Mouse (Mus musculus) liver, postnatal 0 days (tissue): Measurements from ENCODE around the gene Slc22a14. TPM values are rescaled to one million over a fixed set of nuclear protein-coding genes. Genes with fewer than 3 reads are reported as not detected.

Experiments used
- ATAC-seq: fragments of 200-750 bp; cut with Nextera tagmentation; 2 replicates; pipeline ENCODE4 v1.8.0; 2017; ENCODE audit warnings: mild to moderate bottlenecking, moderate library complexity
- DNase-seq: peaks from one replicate; pipeline ENCODE4 v3.0.0-alpha.2; 2016
- H3K27ac ChIP-seq: fragments of 300-500 bp; sonication (generic); 2 replicates; pipeline ENCODE4 v1.5.1; 2014; ENCODE audit warnings: antibody characterized with exemption, moderate library complexity, mild to moderate bottlenecking, low read depth
- H3K27me3 ChIP-seq: fragments of 300-500 bp; sonication (generic); 2 replicates; pipeline ENCODE4 v1.6.1; 2014; ENCODE audit warnings: low read length, control low read depth, mixed read lengths; ENCODE audit not compliant: insufficient read depth
- H3K36me3 ChIP-seq: fragments of 300-500 bp; sonication (generic); replicated peaks from 2 replicates; pipeline ENCODE4 v1.6.1; 2014; ENCODE audit warnings: mild to moderate bottlenecking, control low read depth, low read length, moderate library complexity, mixed read lengths; ENCODE audit not compliant: insufficient read depth
- H3K4me1 ChIP-seq: fragments of 300-500 bp; sonication (generic); 2 replicates; pipeline ENCODE4 v1.6.1; 2014; ENCODE audit warnings: antibody characterized with exemption, mild to moderate bottlenecking, control low read depth; ENCODE audit not compliant: insufficient read depth
- H3K4me2 ChIP-seq: fragments of 300-500 bp; sonication (generic); 2 replicates; pipeline ENCODE4 v1.6.1; 2014; ENCODE audit warnings: low read depth, mild to moderate bottlenecking, low read length, moderate library complexity, mixed read lengths
- H3K4me3 ChIP-seq: fragments of 300-500 bp; sonication (generic); 2 replicates; pipeline ENCODE4 v1.5.1; 2014; ENCODE audit warnings: low read depth, low read length
- H3K9ac ChIP-seq: fragments of 300-500 bp; sonication (generic); replicated peaks from 2 replicates; pipeline ENCODE4 v1.6.1; 2014; ENCODE audit warnings: mild to moderate bottlenecking, moderate library complexity
- H3K9me3 ChIP-seq: fragments of 300-500 bp; sonication (generic); 2 replicates; pipeline ENCODE4 v1.6.1; 2016; ENCODE audit warnings: mild to moderate bottlenecking, control low read depth, low read length, mixed read lengths
- CTCF ChIP-seq: sonication (generic); IDR thresholded peaks from 2 replicates; pipeline ENCODE4 v1.5.1; 2016; ENCODE audit warnings: antibody characterized with exemption, low read depth
- EP300 ChIP-seq: IDR thresholded peaks from 2 replicates; pipeline ENCODE4 v1.6.1; 2016; ENCODE audit warnings: antibody characterized with exemption, low read depth, mild to moderate bottlenecking
- WGBS: fragments of 180-500 bp; shearing (Covaris S2); extraction: QIAGEN DNeasy Blood & Tissue Kit; methylation state at CpG from one replicate; pipeline ENCODE4 v1.1.7; 2014; ENCODE audit not compliant: insufficient replicate concordance; 5-methylcytosine and 5-hydroxymethylcytosine counted together
- polyA plus RNA-seq: library from polyadenylated mRNA; unstranded; fragments of >200 nt; fragmentation: Nextera tagmentation; extraction: Ambion mirVana; gene quantifications from 2 replicates; pipeline ENCODE4 v1.2.1, GENCODE M21; 2015

Gene Slc22a14
- polyA plus RNA-seq, 1 experiment from 2014 or later: not detected

GRCm38 (mm10) chr9:119352060-119352459, 13.3 kb downstream of the Slc22a14 start:
- peak; percentile 90 for DNase-seq
- TF ChIP-seq EP300 (no peak), CTCF (peak; percentile 94)
- peak; percentile 79 for ATAC-seq
- Histone ChIP-seq H3K36me3 (peaks cover 22% of the 10 kb centered on the region), H3K9me3 (no peaks in the 10 kb centered on the region), H3K4me3 (no peak overlapping the region), H3K27me3 (no peaks in the 10 kb centered on the region), H3K9ac (no peak overlapping the region), H3K4me2 (no peak overlapping the region), H3K27ac (no peak overlapping the region), H3K4me1 (no peaks in the 10 kb centered on the region)
- 14% methylated on average over 4 of the region's 4 CpGs for WGBS

DNA sequence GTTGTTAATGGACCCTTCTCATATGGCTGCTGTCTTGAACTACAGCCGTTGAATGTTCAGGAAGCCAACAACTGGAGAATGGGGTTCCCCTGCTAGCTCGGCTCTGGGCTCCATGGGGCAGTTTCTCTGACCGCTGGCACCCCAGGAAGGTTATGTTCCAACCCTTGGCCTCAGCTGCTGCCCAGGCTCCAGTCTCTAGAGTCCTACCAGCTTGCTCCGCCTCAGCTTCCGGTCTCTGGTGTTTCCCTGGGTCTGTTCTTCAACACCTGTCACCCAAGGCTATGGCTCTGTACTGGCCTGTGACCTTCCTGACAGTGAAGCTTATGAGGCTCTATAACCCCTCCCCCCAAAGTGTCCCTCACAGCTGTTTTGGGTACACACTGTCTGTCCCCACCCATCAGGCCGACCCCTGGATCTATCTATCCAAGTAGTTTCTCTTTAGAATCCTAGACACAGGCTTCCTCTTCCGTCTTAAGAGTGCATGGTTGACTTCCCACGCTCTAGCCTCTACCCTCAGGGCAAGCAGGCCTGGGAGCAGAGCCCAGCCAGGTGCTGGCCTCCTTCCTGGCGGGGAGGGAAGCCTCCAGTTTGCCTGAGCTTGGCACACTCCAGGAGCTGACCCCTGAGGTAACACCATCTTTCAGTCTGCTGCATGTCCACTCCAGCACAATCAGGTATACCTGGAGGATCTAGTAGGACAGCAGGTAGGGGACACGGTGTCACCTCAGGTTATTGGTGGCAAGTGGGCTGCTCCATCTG, 14.2 kb downstream of the Slc22a14 start:
- Histone ChIP-seq H3K4me2 (no peak overlapping the region), H3K9me3 (no peaks in the 10 kb centered on the region), H3K9ac (no peak overlapping the region), H3K36me3 (peaks cover 28% of the 10 kb centered on the region), H3K4me3 (no peak overlapping the region), H3K4me1 (no peaks in the 10 kb centered on the region), H3K27me3 (no peaks in the 10 kb centered on the region), H3K27ac (0 out of 2 replicates have a peak overlapping the region, but pooled peaks have one; percentile 51)
- no peak for DNase-seq
- no peak for ATAC-seq
- TF ChIP-seq CTCF (no peak), EP300 (no peak)
- 86% methylated on average over 10 of the region's 10 CpGs for WGBS

DNA sequence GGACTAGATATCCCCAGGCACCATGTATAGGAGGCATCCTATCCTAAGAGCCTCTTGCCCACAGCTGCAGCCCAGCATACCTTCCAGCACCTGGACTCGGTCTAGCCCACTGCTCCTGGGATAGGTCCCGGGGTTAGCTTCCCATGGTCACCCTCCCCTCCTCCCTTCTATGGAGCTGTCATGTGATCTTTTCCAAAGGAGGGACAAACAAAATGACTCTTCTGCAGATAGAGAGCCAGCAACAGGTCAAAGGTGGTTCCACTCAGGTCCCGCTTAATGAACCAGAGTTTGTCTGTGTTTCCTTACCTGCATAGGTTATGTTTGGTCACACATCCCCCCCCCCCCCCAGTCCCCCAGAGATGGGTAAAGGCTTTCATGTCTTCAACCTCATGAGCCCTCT, 14.8 kb downstream of the Slc22a14 start:
- no peak overlapping the region for H3K4me2 ChIP-seq
- H3K27ac ChIP-seq: 0 out of 2 replicates have a peak overlapping the region, but pooled peaks have one; percentile 51
- H3K9ac ChIP-seq: no peak overlapping the region
- no peaks in the 10 kb centered on the region for H3K4me1 ChIP-seq
- TF ChIP-seq CTCF (no peak), EP300 (no peak)
- H3K4me3 ChIP-seq: no peak overlapping the region
- peak; percentile 38; the same call in 1 of the 2 replicates for ATAC-seq
- no peaks in the 10 kb centered on the region for H3K27me3 ChIP-seq
- peaks cover 33% of the 10 kb centered on the region for H3K36me3 ChIP-seq
- no peaks in the 10 kb centered on the region for H3K9me3 ChIP-seq
- DNase-seq: no peak
- 79% methylated on average over 3 of the region's 3 CpGs for WGBS

- TF ChIP-seq EP300 (no peak), CTCF (no peak)
- H3K27me3 ChIP-seq: no peaks in the 10 kb centered on the region
- peaks cover 14% of the 10 kb centered on the region; the same call in 1 of the 2 replicates for H3K4me1 ChIP-seq
- H3K36me3 ChIP-seq: peaks cover 49% of the 10 kb centered on the region
- no peak overlapping the region for H3K4me2 ChIP-seq
- ATAC-seq (no peak), DNase-seq (no peak)
- WGBS: 86% methylated on average over 8 of the region's 8 CpGs
- no peak overlapping the region for H3K9ac ChIP-seq
- H3K4me3 ChIP-seq: no peak overlapping the region
- H3K27ac ChIP-seq: no peak overlapping the region
- no peaks in the 10 kb centered on the region for H3K9me3 ChIP-seq
Observed at GRCm38 (mm10) chr9:119346376-119346775, 19.0 kb downstream of the Slc22a14 start.

GRCm38 (mm10) chr9:119342728-119343127, 22.6 kb downstream of the Slc22a14 start:
- DNase-seq (peak; percentile 55), ATAC-seq (peak; percentile 16; the same call in 1 of the 2 replicates)
- WGBS: 80% methylated on average over 7 of the region's 7 CpGs
- Histone ChIP-seq H3K4me3 (peak overlapping the region; percentile 90; the same call in 1 of the 2 replicates), H3K27me3 (no peaks in the 10 kb centered on the region), H3K4me2 (peak overlapping the region; percentile 94; the same call in 1 of the 2 replicates), H3K4me1 (peaks cover 34% of the 10 kb centered on the region), H3K27ac (peak overlapping the region; percentile 97), H3K36me3 (peaks cover 34% of the 10 kb centered on the region), H3K9me3 (no peaks in the 10 kb centered on the region), H3K9ac (peak overlapping the region; percentile 92)
- peak; percentile 70; the same call in 1 of the 2 replicates for TF ChIP-seq EP300
- TF ChIP-seq CTCF: no peak

- peaks cover 35% of the 10 kb centered on the region; the same call in 1 of the 2 replicates for H3K36me3 ChIP-seq
- ATAC-seq (peak; percentile 93), DNase-seq (peak; percentile 89)
- H3K4me1 ChIP-seq: peaks cover 34% of the 10 kb centered on the region
- H3K9ac ChIP-seq: peak within 1 kb of the TSS; percentile 92
- peak within 1 kb of the TSS; percentile 90 for H3K4me3 ChIP-seq
- H3K27ac ChIP-seq: peak within 1 kb of the TSS; percentile 97
- peak within 1 kb of the TSS; percentile 94 for H3K4me2 ChIP-seq
- TF ChIP-seq CTCF (no peak), EP300 (peak; percentile 60; the same call in 1 of the 2 replicates)
- no peaks in the 10 kb centered on the region for H3K9me3 ChIP-seq
- H3K27me3 ChIP-seq: no peaks in the 10 kb centered on the region
- 2% methylated on average over 68 of the region's 68 CpGs for WGBS
Observed at GRCm38 (mm10) chr9:119340909-119341816, 24.2 kb downstream of the Slc22a14 start, which contains the start of gene Myd88. Gene Myd88 (minus strand): TSS chr9:119341411.
